Mouse (Mus musculus) urinary bladder, postnatal 25 days (tissue): Measurements from ENCODE around the gene Aldob.

Experiments used
- DNase-seq: peaks from one replicate; pipeline ENCODE4 v3.0.0; 2022; ENCODE audit warnings: low spot score

Gene Aldob

GRCm38 (mm10) chr4:49549383-49549782, at the start of gene Aldob:
Gene Aldob (minus strand): TSS chr4:49549546.
- DNase-seq, result no peak

DNA sequence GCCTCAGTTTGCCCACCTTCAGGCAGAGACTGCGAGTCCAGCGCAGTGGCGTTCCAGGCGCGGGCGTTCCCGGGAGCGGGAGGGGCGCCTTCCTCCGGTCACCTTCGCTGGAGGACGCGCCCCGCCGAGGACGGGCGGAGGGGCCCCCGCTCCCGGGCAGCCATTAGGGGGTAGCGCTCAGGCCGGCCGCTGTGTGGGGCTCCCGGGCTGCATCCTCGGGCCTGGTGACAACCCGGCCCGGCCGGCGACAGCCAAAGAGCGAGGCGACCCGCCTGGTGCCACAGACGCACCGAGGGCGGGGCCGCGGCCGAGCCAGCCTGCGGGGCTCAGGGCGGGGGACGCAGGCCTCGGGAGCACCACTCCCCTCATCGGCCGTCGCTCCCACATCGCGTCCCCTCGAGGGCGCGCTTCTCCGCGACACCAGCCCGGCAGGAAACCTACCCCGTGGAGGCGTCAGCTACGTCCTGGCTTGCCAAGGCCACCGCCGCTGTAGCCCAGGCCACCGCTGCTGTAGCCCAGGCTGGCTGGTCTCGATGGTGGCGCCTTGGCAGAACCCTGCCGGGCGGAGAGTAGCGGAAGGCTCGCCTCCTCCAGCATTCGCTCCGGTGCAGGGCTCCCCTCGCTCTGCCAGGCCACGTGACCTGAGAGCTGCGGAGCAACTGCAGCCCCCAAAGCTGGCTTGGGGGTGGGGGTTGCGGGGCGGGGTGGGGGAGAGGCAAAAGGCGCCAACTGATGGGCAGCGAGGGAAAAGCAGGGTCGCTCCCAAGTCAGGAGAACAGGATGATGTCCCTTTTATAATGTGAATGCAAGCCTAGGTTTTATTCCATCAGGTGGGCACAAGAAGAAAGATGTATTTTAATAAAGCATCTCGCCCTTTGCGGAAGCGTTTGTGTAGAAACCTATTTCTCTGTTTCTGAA, 48.1 kb upstream of the Aldob start, which contains the start of gene Tmem246:
TSS of gene Tmem246 (minus strand) at position 694 of the 918 bp plus-strand sequence.
- DNase-seq, result peak; percentile 61

GRCm38 (mm10) chr4:49596846-49597182, 47.5 kb upstream of the Aldob start:
- no peak for DNase-seq

DNA sequence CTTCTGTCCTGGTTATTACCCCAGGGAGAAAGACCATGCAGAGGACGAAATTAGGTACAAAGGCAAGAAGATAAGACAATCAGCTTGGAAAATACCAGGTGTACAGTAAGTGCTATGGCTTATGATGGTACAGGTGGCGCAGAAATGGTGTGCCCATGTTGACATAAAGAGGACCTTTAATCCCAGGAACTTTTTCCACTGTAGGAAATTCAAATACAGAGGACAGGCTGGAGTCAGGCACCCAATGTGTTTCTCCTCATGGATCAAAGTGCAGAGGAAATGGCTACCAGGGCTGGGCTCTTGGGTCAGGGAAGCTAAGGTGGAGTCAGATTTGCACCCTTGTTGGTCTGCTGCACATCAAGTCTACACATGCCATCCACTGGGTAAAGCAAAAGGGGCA, 40.8 kb upstream of the Aldob start:
- no peak for DNase-seq

GRCm38 (mm10) chr4:49586811-49587210, 37.5 kb upstream of the Aldob start:
- DNase-seq, result no peak

GRCm38 (mm10) chr4:49585524-49586101, 36.3 kb upstream of the Aldob start:
- DNase-seq, result no peak

DNA sequence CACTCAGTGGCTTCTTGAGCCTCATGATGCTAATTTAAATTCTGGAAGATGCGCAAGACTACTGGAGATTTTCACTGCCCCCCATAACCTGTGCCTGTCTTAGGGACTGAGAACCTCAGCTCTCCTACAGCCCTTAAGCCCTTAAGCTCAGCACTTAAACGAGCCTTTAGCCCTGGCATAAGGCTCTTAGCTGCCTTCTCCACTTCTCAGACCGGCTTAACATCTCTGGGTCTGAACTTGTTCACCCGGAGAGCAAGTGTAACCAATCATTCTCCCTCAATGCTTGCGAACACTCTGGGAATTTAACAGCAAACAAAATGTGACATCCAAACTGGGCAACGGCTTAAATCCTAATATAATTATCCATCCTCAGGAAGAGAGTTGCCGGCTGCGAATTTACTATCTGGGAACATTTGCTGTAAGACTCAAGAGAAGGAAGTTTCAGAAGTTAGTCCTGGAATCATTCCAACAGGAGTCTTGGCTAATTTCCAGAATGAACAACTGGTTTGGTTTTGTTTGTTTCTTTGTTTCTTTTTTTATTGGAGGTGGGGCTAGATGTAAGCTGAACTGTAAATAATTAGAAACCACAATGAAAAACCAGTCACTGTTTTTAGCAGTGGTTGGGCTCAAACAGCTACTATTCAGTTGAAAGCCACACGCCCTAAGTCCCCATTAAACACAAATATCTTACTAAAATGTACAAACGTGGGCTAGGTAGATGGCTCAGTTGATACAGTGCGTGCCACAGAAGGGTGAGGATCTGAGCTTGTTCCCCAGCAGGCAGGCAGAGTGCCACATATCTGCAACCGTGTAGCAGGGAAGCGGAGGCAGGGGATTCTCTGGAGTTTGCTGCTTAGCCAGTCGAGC, 34.9 kb upstream of the Aldob start:
- DNase-seq, result no peak

GRCm38 (mm10) chr4:49581256-49581655, 31.9 kb upstream of the Aldob start:
- no peak for DNase-seq

GRCm38 (mm10) chr4:49572194-49572593, 22.8 kb upstream of the Aldob start:
- no peak for DNase-seq

- no peak for DNase-seq
Observed at GRCm38 (mm10) chr4:49567613-49568012, 18.3 kb upstream of the Aldob start.

- no peak for DNase-seq
Observed at GRCm38 (mm10) chr4:49559915-49560772, 10.8 kb upstream of the Aldob start.

- DNase-seq, result no peak
Observed at GRCm38 (mm10) chr4:49558181-49558580, 8.8 kb upstream of the Aldob start.

DNA sequence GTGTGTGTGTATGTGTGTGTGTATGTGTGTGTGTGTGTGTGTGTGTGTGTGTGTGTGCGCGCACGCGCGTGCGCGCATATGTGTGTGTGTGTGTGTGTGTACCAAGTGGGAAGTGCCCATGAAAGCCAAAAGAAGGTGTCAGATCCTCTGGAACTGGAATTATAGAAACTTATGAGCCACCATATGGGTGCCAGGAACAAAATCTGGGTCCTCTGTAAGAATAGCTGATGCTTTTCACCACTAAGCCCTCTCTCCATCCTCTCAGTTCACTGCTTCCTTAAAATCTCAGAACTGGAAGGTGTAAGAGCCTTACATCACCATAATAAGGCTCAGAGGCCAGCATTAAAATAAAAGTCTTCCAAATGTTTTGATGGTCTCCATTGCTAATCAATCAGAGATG, 8.0 kb upstream of the Aldob start:
- no peak for DNase-seq

GRCm38 (mm10) chr4:49553380-49553779, 4.0 kb upstream of the Aldob start:
- DNase-seq, result no peak

DNA sequence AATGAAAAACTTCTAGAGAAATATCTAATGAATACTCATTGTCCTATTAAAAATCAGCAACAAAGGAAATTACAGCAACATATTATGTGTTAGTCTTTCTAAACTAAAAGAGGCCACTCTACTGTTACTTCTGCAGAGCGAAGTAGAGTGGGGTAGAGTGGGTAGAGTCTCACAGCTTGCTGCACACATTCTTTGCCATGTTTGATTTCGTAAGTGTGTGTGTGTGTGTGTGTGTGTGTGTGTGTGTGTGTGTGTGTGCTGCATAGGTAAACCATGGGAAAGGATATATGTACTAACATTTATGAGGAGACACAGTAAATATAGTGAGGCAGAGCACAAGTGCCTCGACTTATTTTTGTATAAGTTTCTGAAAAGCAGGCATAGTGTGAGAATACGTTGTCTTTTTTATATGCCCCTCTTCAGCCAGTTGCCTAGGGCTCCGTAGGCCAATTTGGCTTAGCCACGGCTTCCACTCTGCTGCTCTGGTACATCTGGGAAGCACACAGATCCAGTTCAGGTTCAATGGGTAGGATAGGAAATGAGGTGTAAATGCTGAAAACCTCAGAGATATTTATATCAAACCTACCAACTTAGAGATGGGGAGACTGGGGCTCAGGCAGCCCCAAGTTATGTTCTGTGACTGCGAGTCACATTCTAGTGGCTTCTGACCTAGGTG, 1.7 kb downstream of the Aldob start:
- DNase-seq, result no peak

DNA sequence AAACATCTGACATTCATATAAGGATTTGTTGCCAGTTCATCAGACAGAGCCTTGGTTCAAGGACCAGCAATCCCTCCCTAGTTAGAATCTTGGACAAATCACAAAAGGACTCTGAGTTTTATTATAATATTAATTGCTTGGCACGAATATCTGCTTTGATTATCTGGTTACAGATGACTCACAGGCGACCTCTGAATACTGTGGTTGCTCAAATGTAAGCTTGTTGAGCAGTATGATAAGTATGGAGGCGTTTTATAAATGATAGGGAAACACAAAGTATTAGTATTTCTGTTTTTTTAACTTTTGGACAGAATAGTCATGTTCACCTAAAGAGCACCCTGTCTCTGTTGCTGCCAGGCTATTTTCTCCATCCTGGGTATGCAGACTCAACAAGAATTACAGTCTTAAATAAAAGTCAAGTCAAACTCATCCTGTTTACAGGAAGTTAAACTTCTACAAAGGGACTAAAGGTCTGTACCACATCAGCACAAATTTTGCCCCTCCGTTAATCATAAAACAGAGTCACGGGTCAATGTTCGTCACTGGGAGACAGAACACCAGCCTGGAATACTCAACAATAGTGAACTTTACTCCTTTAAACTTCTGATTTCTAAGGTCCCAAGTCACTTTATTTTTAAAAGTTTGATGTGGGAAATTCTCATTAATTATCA, 2.3 kb downstream of the Aldob start:
- DNase-seq, result no peak

- DNase-seq, result no peak
Observed at GRCm38 (mm10) chr4:49546026-49546425, 3.3 kb downstream of the Aldob start.

GRCm38 (mm10) chr4:49540966-49541365, 8.4 kb downstream of the Aldob start:
- no peak for DNase-seq

DNA sequence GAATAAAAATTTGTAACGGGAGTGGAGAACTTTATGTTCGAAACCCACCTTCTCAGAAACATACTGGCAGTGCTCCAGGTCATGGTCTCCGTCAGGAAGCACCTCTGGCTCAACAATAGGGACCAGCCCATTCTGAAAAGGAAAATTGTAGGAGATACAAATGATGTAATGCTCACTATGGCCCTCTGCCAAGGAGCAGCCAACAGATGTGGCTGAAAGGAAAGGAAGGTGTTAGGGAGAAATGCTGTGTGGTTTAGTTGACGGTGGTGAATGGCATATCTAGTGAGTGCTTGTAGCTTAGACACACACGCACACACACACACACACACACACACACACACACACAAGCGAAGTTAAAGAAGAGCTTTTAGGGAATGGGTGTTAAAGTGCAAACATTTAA, 9.7 kb downstream of the Aldob start:
- DNase-seq, result no peak

GRCm38 (mm10) chr4:49536671-49537070, 12.7 kb downstream of the Aldob start:
- no peak for DNase-seq
